Comparison of ENCODE assay signal across 8 mouse cellular contexts in the genomic region with DNA sequence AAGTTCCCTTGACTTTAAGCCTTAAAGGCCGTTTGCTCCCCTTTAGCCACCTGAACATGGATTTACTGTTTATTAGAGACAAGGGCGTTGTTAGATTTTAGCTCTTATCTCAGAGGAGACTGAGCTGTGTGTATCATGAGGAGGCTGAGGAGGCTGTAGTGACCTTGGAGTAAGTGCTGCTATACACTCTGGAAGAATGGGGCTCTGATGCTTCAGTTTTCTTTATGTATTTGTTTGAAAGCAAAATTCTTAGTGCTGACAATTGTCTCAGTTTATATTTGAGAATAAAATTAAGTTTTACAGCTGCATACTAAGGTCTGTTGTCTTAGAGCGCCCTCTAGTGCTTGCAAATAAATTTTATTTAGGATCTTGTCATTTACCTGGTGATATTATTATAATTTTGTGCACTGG. TPM values are rescaled to one million over a fixed set of nuclear protein-coding genes. Genes with fewer than 3 reads are reported as not detected.
DNase-seq lines count a peak whose midpoint lies in the region; ATAC-seq lines count a peak whose summit lies in the region.

No protein-coding gene starts in this region.

- no peaks in the 10 kb centered on the region for H3K9me3 ChIP-seq in forebrain, embryonic 14.5 days (replicated peaks; ENCODE audit: control insufficient read depth, low read length)
- H3K9me3 ChIP-seq in forebrain, embryonic 12.5 days = no peaks in the 10 kb centered on the region; the same call in 1 of the 2 replicates
- H3K9me3 ChIP-seq in midbrain, embryonic 14.5 days (ENCODE audit: control insufficient read depth, low read length) = no peaks in the 10 kb centered on the region
- H3K9me3 ChIP-seq in midbrain, embryonic 16.5 days (replicated peaks; ENCODE audit: control insufficient read depth, low read length, poor library complexity, severe bottlenecking) = no peaks in the 10 kb centered on the region
- H3K9me3 ChIP-seq in liver, embryonic 12.5 days (replicated peaks) = peaks cover 6% of the 10 kb centered on the region; the same call in 1 of the 2 replicates

- no peak for ATAC-seq in forebrain, embryonic 14.5 days
- no peak for ATAC-seq in forebrain, embryonic 12.5 days (ENCODE audit: low FRiP score)
- ATAC-seq in midbrain, embryonic 14.5 days (ENCODE audit: low FRiP score, low TSS enrichment) = no peak
- no peak for ATAC-seq in midbrain, embryonic 16.5 days
- peak; percentile 88 for ATAC-seq in liver, embryonic 12.5 days

- no peaks in the 10 kb centered on the region for H3K4me1 ChIP-seq in forebrain, embryonic 14.5 days (ENCODE audit: control insufficient read depth, insufficient read depth, low read length)
- H3K4me1 ChIP-seq in forebrain, embryonic 12.5 days = no peaks in the 10 kb centered on the region; the same call in 1 of the 2 replicates
- no peaks in the 10 kb centered on the region for H3K4me1 ChIP-seq in midbrain, embryonic 14.5 days (ENCODE audit: control insufficient read depth, insufficient read depth, low read length)
- no peaks in the 10 kb centered on the region for H3K4me1 ChIP-seq in midbrain, embryonic 16.5 days (ENCODE audit: control insufficient read depth, insufficient read depth, low read length)
- H3K4me1 ChIP-seq in liver, embryonic 12.5 days = peaks cover 44% of the 10 kb centered on the region

- peaks cover 3% of the 10 kb centered on the region; the same call in 1 of the 2 replicates for H3K36me3 ChIP-seq in forebrain, embryonic 14.5 days (ENCODE audit: control insufficient read depth, insufficient read depth, low read length)
- H3K36me3 ChIP-seq in forebrain, embryonic 12.5 days (replicated peaks) = peaks cover 8% of the 10 kb centered on the region; the same call in 1 of the 2 replicates
- H3K36me3 ChIP-seq in midbrain, embryonic 14.5 days (ENCODE audit: control insufficient read depth, insufficient read depth, low read length) = 0 out of 2 replicates have a peak, but pooled peaks cover 7% of the 10 kb centered on the region
- peaks cover 3% of the 10 kb centered on the region; the same call in 1 of the 2 replicates for H3K36me3 ChIP-seq in midbrain, embryonic 16.5 days (ENCODE audit: control insufficient read depth, insufficient read depth, low read length)
- H3K36me3 ChIP-seq in liver, embryonic 12.5 days = peaks cover 29% of the 10 kb centered on the region

- no peak overlapping the region for H3K4me3 ChIP-seq in forebrain, embryonic 14.5 days (ENCODE audit: low read depth, low read length)
- H3K4me3 ChIP-seq in forebrain, embryonic 12.5 days (replicated peaks) = no peak overlapping the region
- no peak overlapping the region for H3K4me3 ChIP-seq in midbrain, embryonic 14.5 days (replicated peaks; ENCODE audit: low read depth, low read length)
- H3K4me3 ChIP-seq in midbrain, embryonic 16.5 days (ENCODE audit: low read depth, low read length) = no peak overlapping the region
- H3K4me3 ChIP-seq in liver, embryonic 12.5 days = no peak overlapping the region

- H3K4me2 ChIP-seq in forebrain, embryonic 14.5 days (ENCODE audit: low read length) = no peak overlapping the region
- H3K4me2 ChIP-seq in forebrain, embryonic 12.5 days = no peak overlapping the region
- H3K4me2 ChIP-seq in midbrain, embryonic 14.5 days (ENCODE audit: low read length) = no peak overlapping the region
- no peak overlapping the region for H3K4me2 ChIP-seq in midbrain, embryonic 16.5 days (ENCODE audit: low read length)
- H3K4me2 ChIP-seq in liver, embryonic 12.5 days = peak overlapping the region; percentile 45

- peak; percentile 84 for DNase-seq in forebrain, embryonic 14.5 days (ENCODE audit: low spot score)
- DNase-seq in midbrain, embryonic 14.5 days = peak; percentile 89
- peak; percentile 57 for DNase-seq in embryo, embryonic 10 days (ENCODE audit: low spot score)
- DNase-seq in telencephalon, adult 2 months (ENCODE audit: low read depth, low spot score) = peak; percentile 67
- DNase-seq in layer of hippocampus, adult 18-20 months (ENCODE audit: low spot score in 2 of 2) = no peak

- H3K27me3 ChIP-seq in forebrain, embryonic 14.5 days (replicated peaks; ENCODE audit: control insufficient read depth, insufficient read depth, low read length) = no peaks in the 10 kb centered on the region
- H3K27me3 ChIP-seq in forebrain, embryonic 12.5 days = no peaks in the 10 kb centered on the region
- no peaks in the 10 kb centered on the region for H3K27me3 ChIP-seq in midbrain, embryonic 14.5 days (ENCODE audit: control insufficient read depth, insufficient read depth, low read length)
- no peaks in the 10 kb centered on the region for H3K27me3 ChIP-seq in midbrain, embryonic 16.5 days (ENCODE audit: control insufficient read depth, insufficient read depth, low read depth, low read length)
- H3K27me3 ChIP-seq in liver, embryonic 12.5 days (replicated peaks) = no peaks in the 10 kb centered on the region

- WGBS in forebrain, embryonic 14.5 days = 37% methylated on average over 3 of the region's 3 CpGs
- WGBS in forebrain, embryonic 12.5 days = 36% methylated on average over 3 of the region's 3 CpGs
- WGBS in midbrain, embryonic 14.5 days = 35% methylated on average over 3 of the region's 3 CpGs
- WGBS in midbrain, embryonic 16.5 days = 39% methylated on average over 3 of the region's 3 CpGs
- WGBS in liver, embryonic 12.5 days (ENCODE audit: insufficient replicate concordance) = 10% methylated on average over 3 of the region's 3 CpGs

- H3K27ac ChIP-seq in forebrain, embryonic 14.5 days (ENCODE audit: low read depth, low read length) = no peak overlapping the region
- H3K27ac ChIP-seq in forebrain, embryonic 12.5 days = no peak overlapping the region
- H3K27ac ChIP-seq in midbrain, embryonic 14.5 days (replicated peaks; ENCODE audit: low read depth, low read length) = no peak overlapping the region
- no peak overlapping the region for H3K27ac ChIP-seq in midbrain, embryonic 16.5 days (ENCODE audit: low read length)
- peak overlapping the region; percentile 50; the same call in 1 of the 2 replicates for H3K27ac ChIP-seq in liver, embryonic 12.5 days

- no peak overlapping the region for H3K9ac ChIP-seq in forebrain, embryonic 14.5 days (ENCODE audit: low read length)
- no peak overlapping the region for H3K9ac ChIP-seq in forebrain, embryonic 12.5 days
- no peak overlapping the region for H3K9ac ChIP-seq in midbrain, embryonic 14.5 days (replicated peaks; ENCODE audit: low read length)
- no peak overlapping the region for H3K9ac ChIP-seq in midbrain, embryonic 16.5 days (ENCODE audit: low read depth, low read length)
- H3K9ac ChIP-seq in liver, embryonic 12.5 days = no peak overlapping the region

RNA-seq across cellular contexts. Expression of a gene that starts 35.6 kb away (rescaled TPM):
- 34.0 and 41.4 TPM in 2 replicates for polyA plus RNA-seq in forebrain, embryonic 14.5 days (2014; fragmentation: Nextera tagmentation; extraction: Ambion mirVana)
- polyA plus RNA-seq in forebrain, embryonic 12.5 days (2016; fragmentation: Nextera tagmentation; extraction: Ambion mirVana) = 32.5 and 34.1 TPM in 2 replicates
- polyA plus RNA-seq in midbrain, embryonic 14.5 days (2014; fragmentation: Nextera tagmentation; extraction: Ambion mirVana) = 50.6 and 70.9 TPM in 2 replicates
- polyA plus RNA-seq in midbrain, embryonic 16.5 days (2015; fragmentation: Nextera tagmentation; extraction: Ambion mirVana) = 54.3 and 59.6 TPM in 2 replicates
- 24.9 and 34.5 TPM in 2 replicates for polyA plus RNA-seq in liver, embryonic 12.5 days (2016; fragmentation: Nextera tagmentation; extraction: Ambion mirVana)
- 10 to 100 TPM; 44.1 to 50.4 TPM for total RNA-seq in layer of hippocampus, adult 18-20 months (2021)

Comparison
In these comparisons a context has a peak if more than half of its experiments do, and no peak if none do; other contexts are left out.
1. DNase-seq: peak in forebrain, embryonic 14.5 days (single experiment), midbrain, embryonic 14.5 days (single experiment), embryo, embryonic 10 days (single experiment) and telencephalon, adult 2 months (single experiment); none in layer of hippocampus, adult 18-20 months (0 of 2).